Mouse (Mus musculus) CD8-positive naive resting alpha-beta T cell, adult 2 months (primary cell): ENCODE results near the gene Kcnj4.

Source experiments
- DNase-seq, 2 experiments: peaks; one replicate each; pipeline ENCODE4 v3.0.0; 2022; ENCODE audit warnings: low read depth in 2 of 2, low spot score in 2 of 2

Kcnj4 gene

GRCm38 (mm10) chr15:79504707-79505452, at the start of gene Kcnj4:
Kcnj4 (minus strand) TSS chr15:79505241.
- no peak for DNase-seq

- DNase-seq, result no peak
Observed at GRCm38 (mm10) chr15:79552566-79552965, 47.5 kb upstream of the Kcnj4 start.

GRCm38 (mm10) chr15:79548226-79548625, 43.2 kb upstream of the Kcnj4 start:
- no peak for DNase-seq

GRCm38 (mm10) chr15:79547289-79547820, 42.3 kb upstream of the Kcnj4 start:
- DNase-seq, result no peak

- peak; percentile 98 to 99 for DNase-seq
Observed at GRCm38 (mm10) chr15:79546410-79547288, 41.6 kb upstream of the Kcnj4 start, which contains the start of gene Ddx17. Ddx17 (minus strand) TSS chr15:79546741.

- DNase-seq, result peak; percentile 39 to 46
Observed at GRCm38 (mm10) chr15:79545921-79546399, 40.9 kb upstream of the Kcnj4 start.

- DNase-seq, result no peak
Observed at GRCm38 (mm10) chr15:79545496-79545895, 40.5 kb upstream of the Kcnj4 start.

- DNase-seq, result no peak
Observed at GRCm38 (mm10) chr15:79543968-79544367, 38.9 kb upstream of the Kcnj4 start.

GRCm38 (mm10) chr15:79533796-79534195, 28.8 kb upstream of the Kcnj4 start:
- no peak for DNase-seq

- no peak for DNase-seq
Observed at GRCm38 (mm10) chr15:79529935-79530334, 24.9 kb upstream of the Kcnj4 start.

- DNase-seq, result no peak
Observed at GRCm38 (mm10) chr15:79527991-79528639, 23.1 kb upstream of the Kcnj4 start.

GRCm38 (mm10) chr15:79527192-79527591, 22.2 kb upstream of the Kcnj4 start:
- no peak for DNase-seq

GRCm38 (mm10) chr15:79525979-79526768, 21.1 kb upstream of the Kcnj4 start:
- DNase-seq, result no peak

- no peak for DNase-seq
Observed at GRCm38 (mm10) chr15:79525564-79525963, 20.5 kb upstream of the Kcnj4 start.

GRCm38 (mm10) chr15:79519400-79520220, 14.6 kb upstream of the Kcnj4 start:
- DNase-seq, result no peak

GRCm38 (mm10) chr15:79518571-79518970, 13.5 kb upstream of the Kcnj4 start:
- no peak for DNase-seq

GRCm38 (mm10) chr15:79517710-79518109, 12.7 kb upstream of the Kcnj4 start:
- DNase-seq, result no peak

GRCm38 (mm10) chr15:79516171-79517096, 11.4 kb upstream of the Kcnj4 start, which contains the start of gene Kdelr3:
Kdelr3 (plus strand) TSS chr15:79516411.
- DNase-seq, result no peak
